In genomic region chr7:19540771-19541566, GRCm38 (mm10) we compare ENCODE assay signal across 11 mouse cellular contexts. TPM values are rescaled to one million over a fixed set of nuclear protein-coding genes. Genes with fewer than 3 reads are reported as not detected.
A peak's percentile ranks its signal among the peaks of the same experiment; 100 is the strongest.
DNase-seq lines count a peak whose midpoint lies in the region; ATAC-seq and TF ChIP-seq lines count a peak whose summit lies in the region.
"Had no signal": no experiment of that assay in that cellular context is flagged by ENCODE, and none has a peak within 500 bp of the region (broad histone marks: within the 10 kb centered on the region; RNA-seq: fewer than 3 reads in every experiment).

No protein-coding gene starts in this region.

- peak; percentile 51 to 57 for DNase-seq in cerebellum, adult 2 months
- no peak for DNase-seq in cerebellum, adult 8-10 months
- DNase-seq in kidney, adult 11 months, result peak; percentile 28
- no peak for DNase-seq in kidney, postnatal 14 days
- DNase-seq in lung, postnatal 0 days (ENCODE audit: low spot score), result peak; percentile 43
- DNase-seq in limb, embryonic 10.5 days (ENCODE audit: low spot score), result no peak
- DNase-seq in ovary, postnatal 36 days (ENCODE audit: low spot score), result no peak

- no peak overlapping the region for H3K4me3 ChIP-seq in cerebellum, adult 2 months (replicated peaks; ENCODE audit: insufficient read depth, low read depth, low read length)
- 0 out of 2 replicates have a peak overlapping the region, but pooled peaks have one; percentile 27 for H3K4me3 ChIP-seq in E14TG2a.4 (replicated peaks; ENCODE audit: low read length)
- H3K4me3 ChIP-seq in lung, postnatal 0 days (ENCODE audit: low read depth, low read length), result no peak overlapping the region
- H3K4me3 ChIP-seq in limb, embryonic 10.5 days, result no peak overlapping the region
- H3K4me3 ChIP-seq: erythroblast, embryonic 14.5 days; megakaryocyte, embryonic 14.5 days had no signal

- peak overlapping the region; percentile 45; the same call in 1 of the 2 replicates for H3K27ac ChIP-seq in cerebellum, adult 2 months (ENCODE audit: insufficient read depth, low read length)
- no peak overlapping the region for H3K27ac ChIP-seq in lung, postnatal 0 days (ENCODE audit: low read length)
- no peak overlapping the region for H3K27ac ChIP-seq in limb, embryonic 10.5 days

- no peak overlapping the region for H3K4me2 ChIP-seq in lung, postnatal 0 days (replicated peaks; ENCODE audit: low read depth, low read length)

- TF ChIP-seq POLR2A in cerebellum, adult 2 months (IDR thresholded peaks at IDR 0.05; ENCODE audit: borderline replicate concordance, insufficient read depth, low read length), result no peak

- peaks cover 69% of the 10 kb centered on the region for H3K36me3 ChIP-seq in E14TG2a.4 (ENCODE audit: insufficient read depth, low read length)
- no peaks in the 10 kb centered on the region for H3K36me3 ChIP-seq in lung, postnatal 0 days (ENCODE audit: insufficient read depth, low read length)
- H3K36me3 ChIP-seq in limb, embryonic 10.5 days, result peaks cover 11% of the 10 kb centered on the region

- 7% methylated on average over 2 of the region's 2 CpGs for WGBS in cerebellum, adult 2 months
- WGBS in lung, postnatal 0 days, result 62% methylated on average over 2 of the region's 2 CpGs
- 97% methylated on average over 2 of the region's 2 CpGs for WGBS in limb, embryonic 10.5 days

- no peak overlapping the region for H3K9ac ChIP-seq in lung, postnatal 0 days (replicated peaks; ENCODE audit: low read depth)

- no peaks in the 10 kb centered on the region for H3K27me3 ChIP-seq in cerebellum, adult 2 months (ENCODE audit: control insufficient read depth, insufficient read depth, low read length)
- no peaks in the 10 kb centered on the region for H3K27me3 ChIP-seq in E14TG2a.4 (ENCODE audit: insufficient read depth, low read length)
- no peaks in the 10 kb centered on the region for H3K27me3 ChIP-seq in lung, postnatal 0 days (replicated peaks; ENCODE audit: insufficient read depth, low read length)
- no peaks in the 10 kb centered on the region for H3K27me3 ChIP-seq in limb, embryonic 10.5 days (ENCODE audit: low read depth, poor library complexity, severe bottlenecking)
- H3K27me3 ChIP-seq: megakaryocyte, embryonic 14.5 days had no signal

- peaks cover 77% of the 10 kb centered on the region for H3K9me3 ChIP-seq in E14TG2a.4 (ENCODE audit: low read length)
- no peaks in the 10 kb centered on the region for H3K9me3 ChIP-seq in lung, postnatal 0 days (ENCODE audit: low read length)
- no peaks in the 10 kb centered on the region for H3K9me3 ChIP-seq in limb, embryonic 10.5 days (replicated peaks)
- H3K9me3 ChIP-seq: megakaryocyte, embryonic 14.5 days had no signal

- H3K4me1 ChIP-seq in cerebellum, adult 2 months (ENCODE audit: control insufficient read depth, insufficient read depth, low read length), result peaks cover 57% of the 10 kb centered on the region
- H3K4me1 ChIP-seq in E14TG2a.4 (replicated peaks; ENCODE audit: low read depth, low read length), result no peaks in the 10 kb centered on the region
- H3K4me1 ChIP-seq in lung, postnatal 0 days (ENCODE audit: insufficient read depth, low read depth, low read length), result peaks cover 7% of the 10 kb centered on the region; the same call in 1 of the 2 replicates
- peaks cover 37% of the 10 kb centered on the region for H3K4me1 ChIP-seq in limb, embryonic 10.5 days

- peak; percentile 46; the same call in 1 of the 2 replicates for ATAC-seq in lung, postnatal 0 days

- TF ChIP-seq EP300 in lung, postnatal 0 days (IDR thresholded peaks at IDR 0.05), result no peak

- TF ChIP-seq CTCF in cerebellum, adult 2 months (IDR thresholded peaks at IDR 0.05; ENCODE audit: borderline replicate concordance, insufficient read depth, low read depth, low read length), result no peak
- TF ChIP-seq CTCF in E14TG2a.4 (conservative IDR thresholded peaks at IDR 0.05; ENCODE audit: low read length), result no peak
- TF ChIP-seq CTCF in lung, postnatal 0 days (IDR thresholded peaks at IDR 0.05), result no peak

RNA-seq across cellular contexts. Expression of gene Ppp1r37, which starts 21.9 kb away (rescaled TPM):
- 134 and 136 TPM in 2 replicates for polyA plus RNA-seq in cerebellum, adult 2 months (2012; rRNA removed)
- polyA plus RNA-seq in lung, postnatal 0 days (2015; fragmentation: Nextera tagmentation; extraction: Ambion mirVana), result 19.1 and 20.3 TPM in 2 replicates
- polyA plus RNA-seq in limb, embryonic 10.5 days (2016; fragmentation: Nextera tagmentation; extraction: Ambion mirVana), result 25.9 and 27.2 TPM in 2 replicates

RNA-seq across cellular contexts. Expression of gene Nkpd1, which starts 23.3 kb away (rescaled TPM):
- polyA plus RNA-seq in cerebellum, adult 2 months (2012; rRNA removed), result 1.3 and 1.8 TPM in 2 replicates
- polyA plus RNA-seq in lung, postnatal 0 days (2015; fragmentation: Nextera tagmentation; extraction: Ambion mirVana), result 0.05 and 0.15 TPM in 2 replicates
- polyA plus RNA-seq in limb, embryonic 10.5 days (2016; fragmentation: Nextera tagmentation; extraction: Ambion mirVana), result 0.10 and 0.11 TPM in 2 replicates
- polyA plus RNA-seq: heart, postnatal 0 days had no signal

RNA-seq across cellular contexts. Expression of gene Trappc6a, which starts 32.8 kb away (rescaled TPM):
- polyA plus RNA-seq in cerebellum, adult 2 months (2012; rRNA removed), result 23.0 and 26.2 TPM in 2 replicates
- polyA plus RNA-seq in lung, postnatal 0 days (2015; fragmentation: Nextera tagmentation; extraction: Ambion mirVana), result 85.5 and 91.9 TPM in 2 replicates
- 74.0 and 90.5 TPM in 2 replicates for polyA plus RNA-seq in limb, embryonic 10.5 days (2016; fragmentation: Nextera tagmentation; extraction: Ambion mirVana)

RNA-seq across cellular contexts. Expression of gene Bloc1s3, which starts 32.8 kb away (rescaled TPM):
- 8.6 and 9.2 TPM in 2 replicates for polyA plus RNA-seq in cerebellum, adult 2 months (2012; rRNA removed)
- 2.6 and 3.0 TPM in 2 replicates for polyA plus RNA-seq in lung, postnatal 0 days (2015; fragmentation: Nextera tagmentation; extraction: Ambion mirVana)
- polyA plus RNA-seq in limb, embryonic 10.5 days (2016; fragmentation: Nextera tagmentation; extraction: Ambion mirVana), result 2.3 and 2.4 TPM in 2 replicates

RNA-seq across cellular contexts. Expression of gene Zfp296, which starts 36.1 kb away (rescaled TPM):
- polyA plus RNA-seq in cerebellum, adult 2 months (2012; rRNA removed), result 3.4 and 4.0 TPM in 2 replicates
- 0.76 and 0.88 TPM in 2 replicates for polyA plus RNA-seq in lung, postnatal 0 days (2015; fragmentation: Nextera tagmentation; extraction: Ambion mirVana)
- polyA plus RNA-seq in limb, embryonic 10.5 days (2016; fragmentation: Nextera tagmentation; extraction: Ambion mirVana), result 0.71 and 0.93 TPM in 2 replicates

Comparison
In these comparisons a context has a peak if more than half of its experiments do, and no peak if none do; other contexts are left out.
1. DNase-seq: peak in cerebellum, adult 2 months (2 of 2), kidney, adult 11 months (single experiment) and lung, postnatal 0 days (single experiment); none in cerebellum, adult 8-10 months (single experiment), kidney, postnatal 14 days (single experiment), limb, embryonic 10.5 days (single experiment) and ovary, postnatal 36 days (single experiment).